Mouse (Mus musculus) cerebellum, adult 2 months (tissue): ENCODE measurements around the gene AC124108.1. TPM values are rescaled to one million over a fixed set of nuclear protein-coding genes. Genes with fewer than 3 reads are reported as not detected.

ENCODE experiments used
- DNase-seq, 2 experiments: peaks; one replicate each; pipeline ENCODE4 v3.0.0; 2021
- H3K27ac ChIP-seq: fragments of 200-500 bp; 2 replicates; pipeline ENCODE4 v1.5.1; 2012; ENCODE audit warnings: low read length, control low read depth, inconsistent platforms; ENCODE audit not compliant: insufficient read depth
- H3K27me3 ChIP-seq: fragments of 200-500 bp; 2 replicates; pipeline ENCODE4 v1.6.1; 2012; ENCODE audit warnings: inconsistent platforms, mild to moderate bottlenecking, low read length, moderate library complexity; ENCODE audit not compliant: control insufficient read depth, insufficient read depth
- H3K4me1 ChIP-seq: fragments of 200-500 bp; 2 replicates; pipeline ENCODE4 v1.6.1; 2011; ENCODE audit warnings: low read length; ENCODE audit not compliant: control insufficient read depth, insufficient read depth
- H3K4me3 ChIP-seq: fragments of 200-500 bp; replicated peaks from 2 replicates; pipeline ENCODE3; 2011; ENCODE audit warnings: mild to moderate bottlenecking, low read depth, low read length, control low read depth; ENCODE audit not compliant: insufficient read depth
- CTCF ChIP-seq: fragments of 200-500 bp; IDR thresholded peaks from 2 replicates; pipeline ENCODE4 v1.5.1; 2011; ENCODE audit warnings: low read depth, mild to moderate bottlenecking, control low read depth, low read length, moderate library complexity, borderline replicate concordance; ENCODE audit not compliant: insufficient read depth
- POLR2A ChIP-seq: fragments of 200-500 bp; IDR thresholded peaks from 2 replicates; pipeline ENCODE4 v1.6.1; 2011; ENCODE audit warnings: low read length, control low read depth, borderline replicate concordance; ENCODE audit not compliant: insufficient read depth
- WGBS: fragments of 180-500 bp; shearing (Covaris S2); methylation state at CpG from one replicate; pipeline ENCODE4 v1.1.7; 2018; 5-methylcytosine and 5-hydroxymethylcytosine counted together
- polyA plus RNA-seq: library from polyadenylated mRNA; depleted of rRNA; stranded (reverse); fragments of >200 nt; gene quantifications from 2 replicates; pipeline ENCODE4 v1.2.3, GENCODE M21; 2012

Gene AC124108.1
- polyA plus RNA-seq, 1 experiment = 3.2 TPM

DNA sequence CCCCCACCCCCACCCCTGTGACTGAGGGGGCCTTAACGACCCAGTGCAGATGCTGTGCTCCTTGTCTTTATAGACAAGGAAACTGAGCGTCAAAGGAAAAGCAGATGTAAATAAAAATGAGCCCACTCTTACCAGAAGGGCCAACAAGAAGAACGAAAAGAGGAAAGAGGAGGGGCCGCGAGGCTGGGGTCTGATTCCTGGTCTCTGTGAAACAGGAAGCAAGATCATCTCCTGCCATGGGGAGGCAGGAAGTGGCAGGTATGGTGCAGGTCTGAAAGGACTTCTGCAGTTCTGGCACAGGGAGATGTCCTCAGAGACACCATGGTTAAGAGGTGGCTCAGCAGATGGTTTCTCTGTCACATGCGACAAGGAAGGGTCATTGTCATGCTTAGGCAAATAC, 20.6 kb upstream of the AC124108.1 start:
- Histone ChIP-seq H3K27ac (no peak overlapping the region), H3K27me3 (no peaks in the 10 kb centered on the region), H3K4me1 (0 out of 2 replicates have a peak, but pooled peaks cover 4% of the 10 kb centered on the region), H3K4me3 (no peak overlapping the region)
- DNase-seq = no peak
- no peak for TF ChIP-seq POLR2A
- no peak for TF ChIP-seq CTCF
- WGBS = 59% methylated on average over 6 of the region's 6 CpGs

DNA sequence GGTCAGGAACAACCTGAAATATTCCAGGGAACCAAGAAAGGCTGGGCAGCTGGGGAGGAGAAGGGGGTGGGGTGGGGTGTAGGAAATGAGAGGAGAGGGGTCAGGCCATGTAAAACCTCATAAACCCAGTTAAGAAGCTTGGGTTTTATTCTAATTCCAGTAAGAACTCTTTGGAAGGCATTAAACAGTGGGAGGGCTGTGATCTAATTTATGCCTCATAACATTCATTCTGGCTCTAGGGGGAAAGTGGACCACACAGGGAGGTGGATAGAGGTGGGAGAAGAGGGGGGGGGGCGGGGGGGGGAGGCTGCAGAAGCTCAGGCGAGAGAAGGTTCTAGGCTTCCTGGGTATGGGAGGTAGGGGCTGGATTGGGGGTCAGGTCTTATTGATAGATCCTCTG, 19.6 kb upstream of the AC124108.1 start:
- DNase-seq = no peak
- no peaks in the 10 kb centered on the region for H3K27me3 ChIP-seq
- TF ChIP-seq POLR2A = no peak
- no peak for TF ChIP-seq CTCF

DNA sequence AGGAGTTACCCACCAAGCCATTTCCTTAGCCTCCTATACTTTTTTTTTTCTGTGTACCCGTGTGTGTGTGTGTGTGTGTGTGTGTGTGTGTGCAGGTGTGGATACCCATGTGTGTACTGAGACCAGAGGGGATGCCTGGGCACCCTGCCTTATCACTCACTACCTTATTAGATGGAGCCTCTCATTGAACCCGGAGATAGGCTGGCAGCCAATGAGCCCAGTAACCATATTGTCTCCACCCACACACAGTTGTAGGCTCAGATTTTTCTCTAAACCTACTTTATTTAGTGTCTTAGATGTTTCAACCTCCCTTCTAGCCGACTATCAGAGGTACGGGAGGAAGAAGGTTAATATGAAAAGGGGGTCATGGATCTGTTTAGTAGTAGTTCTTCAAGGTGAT, 5.0 kb upstream of the AC124108.1 start:
- no peak for DNase-seq
- 75% methylated on average over 4 of the region's 4 CpGs for WGBS
- no peak overlapping the region for H3K4me3 ChIP-seq
- no peaks in the 10 kb centered on the region for H3K4me1 ChIP-seq
- no peak overlapping the region for H3K27ac ChIP-seq
- TF ChIP-seq CTCF (no peak), POLR2A (no peak)
- H3K27me3 ChIP-seq = 0 out of 2 replicates have a peak, but pooled peaks cover 1% of the 10 kb centered on the region

More for the DNA sequence above, 19.6 kb upstream of the AC124108.1 start:
- 39% methylated on average over 2 of the region's 2 CpGs for WGBS
- Histone ChIP-seq H3K4me3 (no peak overlapping the region), H3K27ac (no peak overlapping the region), H3K4me1 (0 out of 2 replicates have a peak, but pooled peaks cover 4% of the 10 kb centered on the region)

DNA sequence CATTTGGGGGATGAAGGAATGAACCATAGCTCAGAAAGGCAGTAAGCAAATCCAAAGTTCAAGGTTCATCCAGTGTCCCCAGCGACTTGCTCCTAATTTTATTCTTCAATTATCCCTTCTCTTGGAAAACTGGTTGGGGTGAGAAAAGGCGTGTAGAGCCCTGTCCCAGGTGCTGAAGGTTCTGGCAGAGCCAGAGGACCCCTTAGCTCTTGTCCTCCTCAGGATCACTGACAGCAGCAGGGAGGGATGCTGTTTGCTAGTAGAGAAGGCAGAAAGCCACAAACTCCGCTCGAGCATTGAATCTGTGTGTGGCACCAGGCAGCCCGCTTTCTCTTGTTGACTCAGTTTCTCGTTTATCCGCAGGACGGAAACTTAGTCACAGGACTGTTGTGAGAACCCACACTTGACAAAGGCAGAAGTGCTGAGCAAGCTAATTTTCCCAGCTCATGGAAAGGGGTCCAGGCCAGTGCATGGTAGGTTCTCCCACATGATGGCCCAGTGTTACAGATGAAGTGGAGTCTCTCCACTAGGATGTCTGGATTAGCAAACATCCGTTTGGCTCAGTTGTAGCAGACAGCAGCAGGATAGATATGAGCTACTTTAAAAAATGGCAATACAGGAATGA, 2.7 kb upstream of the AC124108.1 start:
- Histone ChIP-seq H3K4me1 (0 out of 2 replicates have a peak, but pooled peaks cover 3% of the 10 kb centered on the region), H3K4me3 (no peak overlapping the region), H3K27me3 (0 out of 2 replicates have a peak, but pooled peaks cover 1% of the 10 kb centered on the region), H3K27ac (no peak overlapping the region)
- DNase-seq = no peak
- no peak for TF ChIP-seq POLR2A
- TF ChIP-seq CTCF = no peak
- WGBS = 84% methylated on average over 9 of the region's 9 CpGs

GRCm38 (mm10) chr1:132189231-132189630, 2.0 kb upstream of the AC124108.1 start:
- DNase-seq = no peak
- Histone ChIP-seq H3K27ac (no peak overlapping the region), H3K4me3 (no peak overlapping the region), H3K4me1 (0 out of 2 replicates have a peak, but pooled peaks cover 3% of the 10 kb centered on the region), H3K27me3 (0 out of 2 replicates have a peak, but pooled peaks cover 1% of the 10 kb centered on the region)
- 75% methylated on average over 4 of the region's 4 CpGs for WGBS
- TF ChIP-seq POLR2A (no peak), CTCF (no peak)

DNA sequence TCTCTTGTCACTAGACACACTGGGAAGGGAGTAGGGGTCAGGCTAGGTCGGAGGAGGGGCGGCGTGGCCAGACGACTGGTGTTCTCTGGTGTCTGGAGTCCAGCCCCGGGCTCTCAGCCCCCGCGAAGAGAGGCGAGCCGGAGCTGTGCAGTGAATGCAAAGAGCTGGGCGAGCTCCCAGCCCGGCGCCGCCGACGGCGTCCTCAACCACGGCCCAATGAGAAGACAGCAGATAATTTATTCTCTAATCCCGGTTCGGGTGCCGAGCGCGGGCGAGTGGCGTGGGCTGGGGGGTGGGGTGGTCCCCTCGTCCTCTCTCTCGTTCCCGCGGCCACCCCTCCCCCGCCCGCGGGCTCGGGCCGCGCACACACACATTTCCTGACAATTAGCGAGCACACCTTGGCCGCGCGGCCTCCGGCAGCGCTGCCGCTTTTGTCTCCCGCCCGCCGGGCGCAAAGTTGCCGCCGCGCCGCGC, 1.2 kb upstream of the AC124108.1 start:
- Histone ChIP-seq H3K4me3 (peak overlapping the region; percentile 53), H3K27me3 (0 out of 2 replicates have a peak, but pooled peaks cover 1% of the 10 kb centered on the region), H3K4me1 (0 out of 2 replicates have a peak, but pooled peaks cover 3% of the 10 kb centered on the region), H3K27ac (no peak overlapping the region)
- WGBS = 2% methylated on average over 49 of the region's 50 CpGs
- DNase-seq = peak; percentile 53 to 55
- TF ChIP-seq CTCF (no peak), POLR2A (no peak)

DNA sequence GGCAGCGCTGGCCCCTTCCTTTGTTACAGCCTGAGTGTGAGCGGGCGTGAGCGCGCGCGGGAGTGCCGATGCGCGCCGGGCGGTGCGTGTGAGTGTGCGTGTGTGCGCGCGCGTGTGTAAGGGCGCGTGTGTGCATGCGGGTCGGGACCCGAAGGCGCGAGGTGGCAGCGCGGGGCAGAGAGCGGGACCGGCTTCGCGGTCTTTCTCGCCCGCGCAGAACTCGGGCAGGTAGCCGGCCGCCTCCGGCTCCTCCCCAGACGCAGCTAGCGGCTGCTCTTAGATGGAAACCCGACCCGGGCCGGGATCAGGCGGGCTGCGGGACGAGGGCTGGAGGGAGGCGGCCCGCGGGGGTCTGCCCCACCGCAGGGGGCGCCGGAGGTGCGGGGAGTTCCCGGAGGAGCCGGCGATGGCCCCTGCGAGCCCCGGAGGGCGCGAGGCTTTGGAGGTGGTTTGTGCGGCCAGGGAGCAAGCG, 600 bp upstream of the AC124108.1 start:
- peak in 1 of 2 experiments; percentile 55 for DNase-seq
- Histone ChIP-seq H3K27ac (no peak overlapping the region), H3K4me1 (0 out of 2 replicates have a peak, but pooled peaks cover 3% of the 10 kb centered on the region), H3K27me3 (0 out of 2 replicates have a peak, but pooled peaks cover 1% of the 10 kb centered on the region), H3K4me3 (peak overlapping the region; percentile 53)
- under 1% methylated on average over 62 of the region's 62 CpGs for WGBS
- TF ChIP-seq POLR2A (no peak), CTCF (no peak)
